Mouse (Mus musculus): ENCODE measurements around the gene Adrb1. TPM values are rescaled to one million over a fixed set of nuclear protein-coding genes. Genes with fewer than 3 reads are reported as not detected.

The Adrb1 gene
- polyA plus RNA-seq, 1 experiment from 2014 or later = 0.65 TPM

Other genes with a start within 250 kb of the Adrb1 start
- gene Dclre1a, start 174.0 kb upstream of the Adrb1 start, polyA plus RNA-seq (2016; fragmentation: Nextera tagmentation; extraction: Ambion mirVana) = 16.3 and 16.5 TPM in 2 replicates
- 13.9 and 16.8 TPM in 2 replicates for gene Nhlrc2, start 173.9 kb upstream of the Adrb1 start, polyA plus RNA-seq (2016; fragmentation: Nextera tagmentation; extraction: Ambion mirVana)
- 14.7 and 15.2 TPM in 2 replicates for gene Ccdc186, start 100.0 kb downstream of the Adrb1 start, polyA plus RNA-seq (2016; fragmentation: Nextera tagmentation; extraction: Ambion mirVana)
- 1.0 TPM in 2 replicates for gene Tdrd1, start 104.0 kb downstream of the Adrb1 start, polyA plus RNA-seq (2016; fragmentation: Nextera tagmentation; extraction: Ambion mirVana)
- gene Vwa2, start 152.1 kb downstream of the Adrb1 start, polyA plus RNA-seq (2016; fragmentation: Nextera tagmentation; extraction: Ambion mirVana) = 0.38 and 1.9 TPM in 2 replicates